Mouse (Mus musculus) gonadal fat pad, adult 2 months (tissue): ENCODE measurements at regions not wholly inside any gene's neighbourhood (a gene's known extent, or its start where the extent isn't known, plus 50 kb on each side); places are given as distances from the start of the nearest gene placed in this dataset.
"Not testable (repeated sequence)": the region's sequence is repeated elsewhere in the genome, so short reads cannot be mapped to it uniquely, and the experiment has no call there.

Experiments used
- DNase-seq: peaks from one replicate; pipeline ENCODE4 v3.0.0-alpha.2; 2012; ENCODE audit warnings: low read depth

GRCm38 (mm10) chr10:70866737-70867136 is 211.0 kb upstream of the Phyhipl start:
- no peak for DNase-seq

DNA sequence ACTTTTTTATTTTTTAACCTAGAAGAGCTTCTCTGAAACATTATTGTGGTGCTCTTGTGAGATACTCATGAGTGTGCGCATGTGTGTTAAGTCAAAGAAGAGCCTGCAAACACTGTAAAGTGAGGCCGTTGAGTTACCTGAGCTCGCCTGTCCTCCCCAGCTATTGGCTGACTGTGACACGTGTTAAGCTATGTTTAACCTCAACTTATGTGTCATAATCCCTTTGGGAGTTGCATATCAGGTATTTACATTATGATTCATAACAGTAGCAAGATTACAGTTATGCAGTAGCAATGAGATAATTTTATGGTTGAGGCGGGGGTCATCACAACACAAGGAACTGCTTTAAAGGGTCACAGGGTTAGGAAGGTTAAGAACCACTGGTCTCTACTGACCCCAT is 208.9 kb upstream of the Phyhipl start:
- DNase-seq: no peak

GRCm38 (mm10) chr10:70862022-70862335 is 206.2 kb upstream of the Phyhipl start:
- no peak for DNase-seq

- no peak for DNase-seq
Measured at GRCm38 (mm10) chr10:70861131-70862021, 205.6 kb upstream of the Phyhipl start.

- no peak for DNase-seq
Measured at GRCm38 (mm10) chr10:70857155-70857820, 201.5 kb upstream of the Phyhipl start.

GRCm38 (mm10) chr10:70855948-70856347 is 200.2 kb upstream of the Phyhipl start:
- DNase-seq: no peak

DNA sequence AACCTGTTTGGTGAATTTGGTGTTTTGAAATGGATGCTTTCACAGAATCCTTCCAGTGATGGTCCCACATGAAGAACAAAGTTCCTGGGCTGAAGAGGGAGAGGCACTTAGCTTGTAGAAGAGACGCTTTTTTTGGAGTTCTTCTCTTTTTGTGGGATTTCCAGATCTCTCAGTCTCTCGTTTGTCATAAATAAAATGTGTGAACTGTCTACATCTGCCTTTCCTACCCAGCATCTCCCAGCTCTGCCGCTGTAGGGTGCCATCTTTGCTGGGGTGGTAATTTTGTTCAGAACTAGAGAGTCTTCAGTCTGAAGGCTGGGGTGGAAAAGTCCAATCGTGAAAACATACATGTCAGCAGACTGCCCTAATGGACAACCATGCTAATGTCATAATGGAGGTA is 197.8 kb upstream of the Phyhipl start:
- DNase-seq: no peak

GRCm38 (mm10) chr10:70848141-70848540 is 192.4 kb upstream of the Phyhipl start:
- no peak for DNase-seq

DNA sequence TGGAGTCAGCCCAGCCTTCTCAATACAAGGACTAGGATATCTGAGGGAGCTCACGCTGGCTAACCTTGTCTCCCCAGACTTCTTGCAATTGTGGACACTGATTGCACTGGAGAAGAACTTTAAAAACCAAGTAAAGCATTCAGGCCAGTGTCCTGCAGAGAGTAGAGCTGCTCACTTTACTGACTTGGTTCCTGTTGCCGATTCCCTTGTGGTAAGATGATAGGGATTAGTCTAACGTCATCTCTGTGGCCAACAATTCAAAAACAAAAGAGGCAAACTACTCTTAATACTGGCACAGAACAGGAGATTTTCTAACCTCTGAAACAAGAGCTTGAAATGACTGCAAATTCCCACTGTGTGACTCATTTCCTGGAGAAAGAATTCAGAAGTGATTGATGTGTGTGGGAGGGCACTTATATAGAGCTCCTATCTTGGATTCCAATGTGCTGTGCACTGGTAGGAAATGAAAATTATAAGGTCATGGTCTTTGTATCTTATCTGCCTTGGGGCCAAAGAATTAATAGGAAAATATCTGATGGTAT is 191.6 kb upstream of the Phyhipl start:
- no peak for DNase-seq

DNA sequence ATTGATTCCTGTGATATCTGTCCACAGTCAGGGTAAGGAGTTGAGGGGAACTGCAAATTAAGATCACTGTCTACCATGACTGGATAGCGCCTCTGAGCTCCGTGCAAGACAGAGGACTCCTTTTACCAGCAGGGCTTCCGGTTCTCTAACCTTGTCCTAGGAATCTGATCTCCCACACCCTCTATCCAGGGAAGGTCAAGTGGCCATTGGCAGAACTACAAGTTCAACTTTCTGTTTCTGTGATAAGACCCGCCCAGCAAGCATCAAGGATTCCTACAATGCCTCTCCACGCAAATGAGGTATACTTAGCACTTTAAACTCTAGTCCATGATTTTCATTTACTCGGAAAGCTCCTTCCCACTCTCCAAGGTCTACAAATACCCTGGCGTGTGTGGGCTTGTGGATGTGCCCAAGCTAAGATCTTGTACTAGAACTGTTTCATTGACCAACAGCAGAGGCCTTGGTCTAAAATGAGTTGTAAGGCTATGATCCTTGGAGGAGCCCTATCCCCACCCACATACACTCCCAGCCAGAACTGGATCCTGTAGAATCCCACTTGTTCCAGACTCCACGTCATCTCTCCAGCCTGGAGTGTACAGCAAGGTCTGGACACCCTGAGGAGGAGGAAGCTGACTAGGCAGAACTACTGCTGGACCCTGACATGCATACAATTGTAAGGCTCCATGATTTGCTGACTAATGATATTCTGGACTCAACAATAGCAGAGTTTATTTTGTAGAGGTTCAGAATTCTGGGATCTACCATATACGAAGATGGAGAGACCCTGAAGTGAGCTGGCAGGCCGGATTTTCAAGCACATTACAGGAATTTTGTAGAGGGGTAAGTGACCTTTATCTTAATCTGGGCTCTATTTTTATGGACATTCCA is 190.8 kb upstream of the Phyhipl start:
- DNase-seq: no peak

- no peak for DNase-seq
Measured at GRCm38 (mm10) chr10:70843848-70844247, 188.1 kb upstream of the Phyhipl start.

DNA sequence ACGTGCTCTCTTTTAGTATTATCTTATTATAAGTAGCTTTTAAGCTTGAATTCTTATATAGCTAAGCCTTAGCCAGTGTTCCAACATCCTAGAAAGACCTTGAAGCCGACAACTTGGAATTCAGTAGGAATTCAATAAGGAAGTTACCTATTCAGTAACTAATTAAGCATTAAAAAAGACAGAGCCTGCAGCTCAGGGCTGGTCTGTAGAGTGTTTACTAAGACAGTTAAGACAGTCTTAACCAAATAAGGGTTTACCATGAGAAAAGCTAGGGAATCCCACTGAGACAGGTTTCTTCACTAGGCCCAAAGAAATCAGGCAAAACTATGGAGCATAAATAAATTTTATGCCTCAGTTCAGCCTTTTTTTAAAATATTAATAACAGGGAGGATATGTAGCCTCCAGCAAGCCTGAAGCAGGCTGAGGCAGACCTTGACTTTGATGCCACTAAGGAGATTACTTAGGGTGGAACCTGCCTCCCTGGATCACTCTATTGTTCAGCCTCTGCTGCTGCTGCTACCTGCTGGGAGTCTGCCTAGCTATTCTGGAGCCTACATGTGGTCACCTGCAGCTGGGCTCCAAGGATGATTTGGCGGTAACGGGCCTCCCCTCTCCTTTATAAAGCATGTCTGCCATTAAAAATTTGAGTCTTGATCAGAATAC is 186.5 kb upstream of the Phyhipl start:
- no peak for DNase-seq

DNA sequence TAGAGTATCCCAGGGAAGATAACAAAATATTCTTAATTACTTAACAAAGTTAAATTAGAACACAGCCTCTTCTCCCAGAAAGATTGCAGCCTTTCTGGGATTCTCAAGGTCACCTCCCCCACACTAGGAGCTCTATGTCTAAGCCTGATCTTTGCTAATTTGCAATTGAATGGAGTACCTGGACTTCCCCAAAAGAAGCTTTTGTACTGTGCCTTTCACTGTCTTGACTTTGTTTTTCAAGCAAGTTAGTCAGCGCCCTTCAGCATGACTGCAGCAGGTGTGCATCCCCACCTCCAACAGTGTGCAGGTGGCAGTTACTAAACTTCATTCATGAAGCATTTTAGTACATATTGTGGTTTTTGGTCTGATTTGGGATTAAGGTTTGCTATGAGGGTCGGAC is 185.4 kb upstream of the Phyhipl start:
- DNase-seq: not testable (repeated sequence)

GRCm38 (mm10) chr10:70838147-70838546 is 182.4 kb upstream of the Phyhipl start:
- no peak for DNase-seq

GRCm38 (mm10) chr10:70837326-70837725 is 181.6 kb upstream of the Phyhipl start:
- no peak for DNase-seq

DNA sequence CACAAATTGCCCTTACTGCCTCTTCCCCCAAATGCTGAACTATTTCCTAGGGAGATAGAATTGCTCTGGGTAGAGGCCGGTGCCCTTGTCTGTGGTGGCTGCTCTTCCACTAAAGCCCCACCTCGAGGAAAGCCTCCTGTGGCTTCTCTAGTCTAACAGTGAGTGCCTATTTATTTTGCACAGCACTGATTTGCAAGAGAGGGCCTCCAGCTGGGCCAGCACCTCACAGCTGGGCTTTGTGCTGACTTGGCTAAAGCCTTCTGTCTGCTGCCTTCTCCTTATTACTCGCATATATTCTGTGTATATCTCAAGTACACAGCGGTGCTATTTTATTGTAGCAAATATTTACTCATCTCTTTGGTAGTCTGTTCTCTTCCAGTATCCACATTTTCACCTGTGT is 176.9 kb upstream of the Phyhipl start:
- DNase-seq: no peak

GRCm38 (mm10) chr10:70828217-70828616 is 172.5 kb upstream of the Phyhipl start:
- no peak for DNase-seq

GRCm38 (mm10) chr10:70827522-70827921 is 171.8 kb upstream of the Phyhipl start:
- DNase-seq: not testable (repeated sequence)

GRCm38 (mm10) chr10:70826706-70827105 is 170.9 kb upstream of the Phyhipl start:
- DNase-seq: no peak

DNA sequence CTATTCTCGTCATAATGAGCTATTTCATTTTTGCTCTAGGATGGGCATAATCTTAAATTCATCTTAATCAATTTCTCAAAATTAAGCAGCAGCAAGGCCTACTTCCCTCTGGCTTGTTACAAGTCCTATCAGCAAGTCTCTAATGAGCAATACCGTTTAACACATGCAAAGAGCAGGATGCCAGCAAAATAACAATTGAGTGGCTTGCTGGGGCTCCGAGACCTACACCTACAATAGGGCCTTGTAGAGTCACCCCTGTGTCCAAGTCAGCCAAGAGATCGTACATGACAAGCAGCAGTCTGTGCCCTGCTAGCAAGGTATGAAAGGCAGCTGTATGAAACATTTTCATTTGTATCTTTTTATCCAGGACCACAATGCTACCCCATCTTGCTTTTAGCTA is 169.7 kb upstream of the Phyhipl start:
- no peak for DNase-seq

DNA sequence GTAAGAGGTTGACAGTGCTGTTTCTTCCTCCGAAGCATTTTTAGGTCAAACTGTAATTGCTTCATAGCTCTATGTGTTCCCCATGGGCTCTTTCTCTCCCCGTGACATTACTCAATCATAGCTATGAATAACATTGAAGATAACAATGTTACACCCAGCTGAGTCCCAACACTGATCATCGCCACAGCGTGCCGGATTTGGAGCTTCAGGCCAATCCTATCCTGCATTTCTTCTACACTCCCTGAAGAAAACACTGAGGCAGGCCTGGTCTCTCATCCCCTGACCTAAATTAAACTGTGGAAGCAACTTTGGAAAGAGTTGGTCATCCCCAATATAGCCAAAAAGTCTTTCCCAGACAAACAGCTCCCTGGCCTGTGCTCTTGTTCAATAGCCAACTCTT is 168.7 kb upstream of the Phyhipl start:
- no peak for DNase-seq

DNA sequence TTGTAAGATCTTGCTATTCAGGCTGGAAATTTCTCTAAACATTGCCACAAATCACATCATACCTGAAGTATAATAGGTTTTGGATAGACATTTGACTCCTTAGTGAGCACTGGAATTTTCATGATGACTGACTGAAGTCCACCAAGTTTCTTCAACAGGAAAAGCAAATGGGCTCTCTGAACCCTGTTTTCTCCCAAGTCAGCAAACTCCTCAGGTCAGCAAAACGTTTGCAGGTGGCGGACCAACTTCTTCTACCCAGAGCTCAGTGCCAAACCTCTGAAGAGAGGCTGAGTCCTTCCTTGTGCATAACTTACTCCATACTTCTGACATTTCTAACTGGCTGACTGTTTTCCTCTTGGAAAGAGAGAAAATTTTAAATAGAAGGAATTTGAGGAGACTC is 164.2 kb upstream of the Phyhipl start:
- no peak for DNase-seq
